Mouse (Mus musculus) lung, postnatal 0 days (tissue): ENCODE measurements around the gene Tmem274. TPM values are rescaled to one million over a fixed set of nuclear protein-coding genes. Genes with fewer than 3 reads are reported as not detected.

Experiments
- ATAC-seq: fragments of 200-750 bp; cut with Nextera tagmentation; 2 replicates; pipeline ENCODE4 v1.8.0; 2017; ENCODE audit warnings: moderate library complexity
- DNase-seq: peaks from one replicate; pipeline ENCODE4 v3.0.0-alpha.2; 2016; ENCODE audit warnings: low spot score
- H3K27ac ChIP-seq: fragments of 300-500 bp; sonication (generic); 2 replicates; pipeline ENCODE4 v1.5.1; 2014; ENCODE audit warnings: antibody characterized with exemption, mild to moderate bottlenecking, low read length, mixed read lengths
- H3K27me3 ChIP-seq: fragments of 300-500 bp; sonication (generic); replicated peaks from 2 replicates; pipeline ENCODE4 v1.6.1; 2014; ENCODE audit warnings: low read length, mixed read lengths; ENCODE audit not compliant: insufficient read depth
- H3K36me3 ChIP-seq: fragments of 300-500 bp; sonication (generic); 2 replicates; pipeline ENCODE4 v1.6.1; 2014; ENCODE audit warnings: low read length, mixed read lengths; ENCODE audit not compliant: insufficient read depth
- H3K4me1 ChIP-seq: fragments of 300-500 bp; sonication (generic); 2 replicates; pipeline ENCODE4 v1.6.1; 2014; ENCODE audit warnings: antibody characterized with exemption, low read depth, low read length, mixed read lengths; ENCODE audit not compliant: insufficient read depth
- H3K4me2 ChIP-seq: fragments of 300-500 bp; sonication (generic); replicated peaks from 2 replicates; pipeline ENCODE4 v1.6.1; 2014; ENCODE audit warnings: low read depth, mild to moderate bottlenecking, low read length, moderate library complexity, mixed read lengths
- H3K4me3 ChIP-seq: fragments of 300-500 bp; sonication (generic); 2 replicates; pipeline ENCODE4 v1.5.1; 2014; ENCODE audit warnings: low read depth, low read length
- H3K9ac ChIP-seq: fragments of 300-500 bp; sonication (generic); replicated peaks from 2 replicates; pipeline ENCODE4 v1.6.1; 2014; ENCODE audit warnings: low read depth, mild to moderate bottlenecking
- H3K9me3 ChIP-seq: fragments of 300-500 bp; sonication (generic); 2 replicates; pipeline ENCODE4 v1.6.1; 2016; ENCODE audit warnings: low read length, mixed read lengths
- CTCF ChIP-seq: IDR thresholded peaks from 2 replicates; pipeline ENCODE4 v1.5.1; 2016; ENCODE audit warnings: antibody characterized with exemption, mild to moderate bottlenecking
- EP300 ChIP-seq: IDR thresholded peaks from 2 replicates; pipeline ENCODE4 v1.6.1; 2016; ENCODE audit warnings: antibody characterized with exemption, mild to moderate bottlenecking, control low read depth
- WGBS: fragments of 180-500 bp; shearing (Covaris S2); extraction: QIAGEN DNeasy Blood & Tissue Kit; methylation state at CpG from one replicate; pipeline ENCODE4 v1.1.7; 2014; 5-methylcytosine and 5-hydroxymethylcytosine counted together
- polyA plus RNA-seq: library from polyadenylated mRNA; unstranded; fragments of >200 nt; fragmentation: Nextera tagmentation; extraction: Ambion mirVana; gene quantifications from 2 replicates; pipeline ENCODE4 v1.2.1, GENCODE M21; 2015

Tmem274 gene
- polyA plus RNA-seq, 1 experiment from 2014 or later, result not detected

- Histone ChIP-seq H3K27ac (no peak overlapping the region), H3K4me1 (0 out of 2 replicates have a peak, but pooled peaks cover 6% of the 10 kb centered on the region), H3K4me2 (no peak overlapping the region), H3K9ac (no peak overlapping the region), H3K27me3 (no peaks in the 10 kb centered on the region), H3K4me3 (no peak overlapping the region), H3K36me3 (no peaks in the 10 kb centered on the region), H3K9me3 (no peaks in the 10 kb centered on the region)
- DNase-seq, result no peak
- no peak for TF ChIP-seq EP300
- no peak for TF ChIP-seq CTCF
- WGBS, result 89% methylated on average over 6 of the region's 6 CpGs
- ATAC-seq, result no peak
Measured at GRCm38 (mm10) chr4:149523961-149524360, 46.8 kb downstream of the Tmem274 start.

GRCm38 (mm10) chr4:149525170-149525569, 48.0 kb downstream of the Tmem274 start:
- Histone ChIP-seq H3K27ac (no peak overlapping the region), H3K4me2 (no peak overlapping the region), H3K27me3 (no peaks in the 10 kb centered on the region), H3K36me3 (no peaks in the 10 kb centered on the region), H3K4me1 (0 out of 2 replicates have a peak, but pooled peaks cover 6% of the 10 kb centered on the region), H3K4me3 (no peak overlapping the region), H3K9me3 (no peaks in the 10 kb centered on the region), H3K9ac (no peak overlapping the region)
- DNase-seq (no peak), ATAC-seq (no peak)
- WGBS, result 82% methylated on average over 4 of the region's 4 CpGs
- no peak for TF ChIP-seq EP300

GRCm38 (mm10) chr4:149525811-149526210, 48.6 kb downstream of the Tmem274 start:
- 0 out of 2 replicates have a peak, but pooled peaks cover 6% of the 10 kb centered on the region for H3K4me1 ChIP-seq
- no peak overlapping the region for H3K4me2 ChIP-seq
- DNase-seq, result no peak
- no peaks in the 10 kb centered on the region for H3K27me3 ChIP-seq
- no peak overlapping the region for H3K9ac ChIP-seq
- 72% methylated on average over 6 of the region's 6 CpGs for WGBS
- TF ChIP-seq CTCF, result no peak
- TF ChIP-seq EP300, result no peak
- no peak overlapping the region for H3K4me3 ChIP-seq
- no peaks in the 10 kb centered on the region for H3K9me3 ChIP-seq
- no peak for ATAC-seq
- H3K36me3 ChIP-seq, result no peaks in the 10 kb centered on the region
- no peak overlapping the region for H3K27ac ChIP-seq

- WGBS, result 26% methylated on average over 7 of the region's 7 CpGs
- Histone ChIP-seq H3K36me3 (no peaks in the 10 kb centered on the region), H3K9me3 (no peaks in the 10 kb centered on the region), H3K9ac (no peak overlapping the region), H3K27me3 (no peaks in the 10 kb centered on the region), H3K27ac (no peak overlapping the region), H3K4me1 (0 out of 2 replicates have a peak, but pooled peaks cover 6% of the 10 kb centered on the region), H3K4me3 (no peak overlapping the region), H3K4me2 (no peak overlapping the region)
- no peak for TF ChIP-seq EP300
- TF ChIP-seq CTCF, result no peak
- peak; percentile 59 for ATAC-seq
- DNase-seq, result peak; percentile 39
Measured at GRCm38 (mm10) chr4:149526330-149526729, 49.2 kb downstream of the Tmem274 start.

GRCm38 (mm10) chr4:149527621-149528354, 50.6 kb downstream of the Tmem274 start:
- TF ChIP-seq CTCF, result no peak
- no peak for TF ChIP-seq EP300
- Histone ChIP-seq H3K4me2 (no peak overlapping the region), H3K9ac (no peak overlapping the region), H3K9me3 (no peaks in the 10 kb centered on the region), H3K4me3 (no peak overlapping the region), H3K27ac (no peak overlapping the region), H3K36me3 (no peaks in the 10 kb centered on the region), H3K4me1 (0 out of 2 replicates have a peak, but pooled peaks cover 6% of the 10 kb centered on the region), H3K27me3 (no peaks in the 10 kb centered on the region)
- no peak for DNase-seq
- ATAC-seq, result peak; percentile 26; the same call in 1 of the 2 replicates
- 59% methylated on average over 15 of the region's 15 CpGs for WGBS

- no peak for ATAC-seq
- Histone ChIP-seq H3K4me2 (no peak overlapping the region), H3K27me3 (no peaks in the 10 kb centered on the region), H3K9me3 (no peaks in the 10 kb centered on the region), H3K4me1 (0 out of 2 replicates have a peak, but pooled peaks cover 6% of the 10 kb centered on the region), H3K9ac (no peak overlapping the region), H3K4me3 (no peak overlapping the region), H3K27ac (no peak overlapping the region), H3K36me3 (no peaks in the 10 kb centered on the region)
- TF ChIP-seq CTCF (no peak), EP300 (no peak)
- no peak for DNase-seq
- 38% methylated on average over 6 of the region's 6 CpGs for WGBS
Measured at GRCm38 (mm10) chr4:149529691-149530090, 52.5 kb downstream of the Tmem274 start.

Other genes starting within 250 kb of the Tmem274 start
- gene Kif1b, start 169.7 kb upstream of the Tmem274 start, polyA plus RNA-seq, result 35.6 and 36.7 TPM in 2 replicates
- gene Ube4b, start 50.6 kb upstream of the Tmem274 start, polyA plus RNA-seq, result 14.2 and 15.1 TPM in 2 replicates
- gene Rbp7, start 22.4 kb upstream of the Tmem274 start, polyA plus RNA-seq, result 1.4 and 1.8 TPM in 2 replicates
- 6.3 TPM in 2 replicates for gene Nmnat1, start 7.8 kb downstream of the Tmem274 start, polyA plus RNA-seq
- 19.8 and 23.0 TPM in 2 replicates for gene Lzic, start 7.9 kb downstream of the Tmem274 start, polyA plus RNA-seq
- gene Ctnnbip1, start 40.9 kb downstream of the Tmem274 start, polyA plus RNA-seq, result 38.4 and 40.1 TPM in 2 replicates
- gene Clstn1, start 109.1 kb downstream of the Tmem274 start, polyA plus RNA-seq, result 43.6 and 48.7 TPM in 2 replicates
- 3.8 and 4.0 TPM in 2 replicates for gene Pik3cd, start 225.2 kb downstream of the Tmem274 start, polyA plus RNA-seq